Mouse (Mus musculus): ENCODE results near the gene Esam. TPM values are rescaled to one million over a fixed set of nuclear protein-coding genes. Genes with fewer than 3 reads are reported as not detected.

Gene Esam
- 32.6 and 34.7 TPM in 2 replicates for polyA plus RNA-seq (2012; rRNA removed)

GRCm38 (mm10) chr9:37527396-37528224 is at the start of gene Esam:
Gene Esam (plus strand): TSS chr9:37528078.
- no peak for TF ChIP-seq CTCF (IDR thresholded peaks at IDR 0.05; ENCODE audit: borderline replicate concordance, extremely low read depth, insufficient read depth, insufficient read length)
- no peak for TF ChIP-seq POLR2A (IDR thresholded peaks at IDR 0.05; ENCODE audit: borderline replicate concordance, extremely low read depth, insufficient read depth, insufficient read length, poor library complexity, severe bottlenecking)
- no peak for DNase-seq (ENCODE audit: low read depth)

GRCm38 (mm10) chr9:37485146-37485545 is 42.7 kb upstream of the Esam start:
- TF ChIP-seq POLR2A (IDR thresholded peaks at IDR 0.05; ENCODE audit: borderline replicate concordance, extremely low read depth, insufficient read depth, insufficient read length, poor library complexity, severe bottlenecking) (no peak), CTCF (IDR thresholded peaks at IDR 0.05; ENCODE audit: borderline replicate concordance, extremely low read depth, insufficient read depth, insufficient read length) (no peak)

GRCm38 (mm10) chr9:37488041-37488440 is 39.8 kb upstream of the Esam start:
- no peak for DNase-seq (ENCODE audit: low read depth)

More at GRCm38 (mm10) chr9:37485146-37485545, 42.7 kb upstream of the Esam start:
- DNase-seq (ENCODE audit: low read depth): no peak

GRCm38 (mm10) chr9:37488611-37489396 is 39.1 kb upstream of the Esam start, which contains the start of gene Msantd2:
Gene Msantd2 (plus strand): TSS chr9:37489319.
- TF ChIP-seq CTCF (IDR thresholded peaks at IDR 0.05; ENCODE audit: borderline replicate concordance, extremely low read depth, insufficient read depth, insufficient read length): no peak
- peak; percentile 97 for TF ChIP-seq POLR2A (IDR thresholded peaks at IDR 0.05; ENCODE audit: borderline replicate concordance, extremely low read depth, insufficient read depth, insufficient read length, poor library complexity, severe bottlenecking)
- peak; percentile 92 for DNase-seq (ENCODE audit: low read depth)

More at GRCm38 (mm10) chr9:37488041-37488440, 39.8 kb upstream of the Esam start:
- no peak for TF ChIP-seq POLR2A (IDR thresholded peaks at IDR 0.05; ENCODE audit: borderline replicate concordance, extremely low read depth, insufficient read depth, insufficient read length, poor library complexity, severe bottlenecking)
- TF ChIP-seq CTCF (IDR thresholded peaks at IDR 0.05; ENCODE audit: borderline replicate concordance, extremely low read depth, insufficient read depth, insufficient read length): no peak

GRCm38 (mm10) chr9:37489446-37490120 is 38.3 kb upstream of the Esam start:
- peak; percentile 75 for DNase-seq (ENCODE audit: low read depth)
- TF ChIP-seq CTCF (IDR thresholded peaks at IDR 0.05; ENCODE audit: borderline replicate concordance, extremely low read depth, insufficient read depth, insufficient read length): no peak
- TF ChIP-seq POLR2A (IDR thresholded peaks at IDR 0.05; ENCODE audit: borderline replicate concordance, extremely low read depth, insufficient read depth, insufficient read length, poor library complexity, severe bottlenecking): no peak

- DNase-seq (ENCODE audit: low read depth): peak; percentile 27
- TF ChIP-seq CTCF (IDR thresholded peaks at IDR 0.05; ENCODE audit: borderline replicate concordance, extremely low read depth, insufficient read depth, insufficient read length): no peak
- TF ChIP-seq POLR2A (IDR thresholded peaks at IDR 0.05; ENCODE audit: borderline replicate concordance, extremely low read depth, insufficient read depth, insufficient read length, poor library complexity, severe bottlenecking): no peak
Measured at GRCm38 (mm10) chr9:37495761-37496160, 32.1 kb upstream of the Esam start.

GRCm38 (mm10) chr9:37496325-37496724 is 31.6 kb upstream of the Esam start:
- TF ChIP-seq POLR2A (IDR thresholded peaks at IDR 0.05; ENCODE audit: borderline replicate concordance, extremely low read depth, insufficient read depth, insufficient read length, poor library complexity, severe bottlenecking) (no peak), CTCF (IDR thresholded peaks at IDR 0.05; ENCODE audit: borderline replicate concordance, extremely low read depth, insufficient read depth, insufficient read length) (no peak)
- DNase-seq (ENCODE audit: low read depth): no peak

- no peak for TF ChIP-seq CTCF (IDR thresholded peaks at IDR 0.05; ENCODE audit: borderline replicate concordance, extremely low read depth, insufficient read depth, insufficient read length)
- TF ChIP-seq POLR2A (IDR thresholded peaks at IDR 0.05; ENCODE audit: borderline replicate concordance, extremely low read depth, insufficient read depth, insufficient read length, poor library complexity, severe bottlenecking): no peak
- no peak for DNase-seq (ENCODE audit: low read depth)
Measured at GRCm38 (mm10) chr9:37500201-37500600, 27.7 kb upstream of the Esam start.

GRCm38 (mm10) chr9:37501170-37501569 is 26.7 kb upstream of the Esam start:
- no peak for DNase-seq (ENCODE audit: low read depth)
- TF ChIP-seq POLR2A (IDR thresholded peaks at IDR 0.05; ENCODE audit: borderline replicate concordance, extremely low read depth, insufficient read depth, insufficient read length, poor library complexity, severe bottlenecking): no peak
- TF ChIP-seq CTCF (IDR thresholded peaks at IDR 0.05; ENCODE audit: borderline replicate concordance, extremely low read depth, insufficient read depth, insufficient read length): no peak

- no peak for TF ChIP-seq POLR2A (IDR thresholded peaks at IDR 0.05; ENCODE audit: borderline replicate concordance, extremely low read depth, insufficient read depth, insufficient read length, poor library complexity, severe bottlenecking)
- DNase-seq (ENCODE audit: low read depth): no peak
Measured at GRCm38 (mm10) chr9:37504348-37504747, 23.5 kb upstream of the Esam start.

GRCm38 (mm10) chr9:37506023-37506422 is 21.9 kb upstream of the Esam start:
- no peak for TF ChIP-seq POLR2A (IDR thresholded peaks at IDR 0.05; ENCODE audit: borderline replicate concordance, extremely low read depth, insufficient read depth, insufficient read length, poor library complexity, severe bottlenecking)
- no peak for TF ChIP-seq CTCF (IDR thresholded peaks at IDR 0.05; ENCODE audit: borderline replicate concordance, extremely low read depth, insufficient read depth, insufficient read length)
- DNase-seq (ENCODE audit: low read depth): no peak

Data from brain, embryonic 14.5 days (tissue).